Mouse (Mus musculus): ENCODE data around the gene Eid2. TPM values are rescaled to one million over a fixed set of nuclear protein-coding genes. Genes with fewer than 3 reads are reported as not detected.

Gene Eid2
- total RNA-seq, 2 experiments from 2014 or later = 17.1 to 17.2 TPM

DNA sequence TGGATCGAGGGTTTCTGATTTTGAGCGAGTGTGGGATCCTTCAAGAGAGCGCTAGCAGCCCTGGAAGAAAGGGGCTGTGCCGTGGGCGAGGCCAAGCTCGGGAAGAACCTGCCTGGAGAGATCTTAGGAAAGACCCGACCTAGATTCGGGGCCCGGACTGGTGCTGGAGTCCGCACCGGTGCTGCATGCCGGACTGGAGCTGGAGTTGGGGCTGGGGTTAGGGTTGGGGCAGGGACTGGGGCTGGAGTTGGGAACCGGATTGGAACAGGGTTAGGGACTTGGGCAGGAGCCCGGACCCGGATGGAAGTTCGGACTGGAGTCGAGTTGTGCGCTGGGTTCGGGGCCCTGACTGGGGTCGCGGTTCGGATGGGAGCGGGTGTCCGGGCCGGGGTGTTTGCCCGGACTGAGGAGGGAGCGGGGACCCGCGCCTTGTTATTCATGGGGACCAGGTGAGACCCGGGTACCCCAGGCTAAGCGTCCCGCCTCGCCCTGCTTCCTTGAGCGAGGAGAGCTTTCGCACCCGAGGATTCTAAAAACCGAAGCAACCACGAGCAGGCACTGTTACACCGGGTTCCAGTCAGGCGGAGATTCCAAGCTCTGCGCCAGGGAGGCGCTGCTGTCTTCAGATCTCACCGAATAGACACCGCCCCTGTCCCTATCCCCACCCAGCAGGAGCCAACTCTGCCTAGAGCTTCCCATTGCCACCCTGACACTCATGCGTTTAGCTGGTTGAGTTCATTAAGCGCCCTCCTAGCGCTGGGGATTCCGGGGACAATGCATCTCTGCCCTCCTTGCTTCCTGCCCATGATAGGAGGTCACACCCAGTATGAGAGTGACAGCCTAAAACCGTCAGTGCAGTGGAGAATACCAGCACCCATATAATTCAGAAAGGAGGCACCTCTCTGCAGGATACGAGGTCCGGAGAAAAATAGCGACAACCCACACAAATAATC, 23.2 kb downstream of the Eid2 start, which contains the start of gene Selenov:
TSS of gene Selenov (minus strand) at position 549 of the 953 bp plus-strand sequence.
- DNase-seq = peak in 1 of 2 experiments; percentile 27
- intact Hi-C loops (cut with DNase I) = no loop called here

DNA sequence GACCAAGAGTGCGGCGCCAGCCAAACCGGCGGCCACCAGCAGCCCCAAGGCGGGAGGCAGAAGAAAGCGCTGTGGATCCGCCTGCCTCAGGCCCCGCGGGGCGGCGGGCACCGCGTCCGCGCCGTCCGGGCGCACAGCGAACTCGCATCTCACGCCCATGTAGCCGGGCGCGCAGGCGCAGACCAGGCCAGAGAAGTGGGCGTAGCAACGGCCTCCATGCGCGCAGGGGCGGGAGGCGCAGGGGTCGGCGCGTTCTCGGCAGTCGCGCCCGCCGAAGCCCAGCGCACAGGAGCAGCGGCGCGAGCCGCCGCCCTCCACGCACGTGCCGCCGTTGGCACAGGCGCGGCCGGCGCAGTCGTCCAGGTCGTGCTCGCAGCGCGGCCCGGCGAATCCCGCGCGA, 26.8 kb downstream of the Eid2 start:
- peak; percentile 53 to 68 for DNase-seq
- intact Hi-C loops (cut with DNase I) = no loop called here

DNA sequence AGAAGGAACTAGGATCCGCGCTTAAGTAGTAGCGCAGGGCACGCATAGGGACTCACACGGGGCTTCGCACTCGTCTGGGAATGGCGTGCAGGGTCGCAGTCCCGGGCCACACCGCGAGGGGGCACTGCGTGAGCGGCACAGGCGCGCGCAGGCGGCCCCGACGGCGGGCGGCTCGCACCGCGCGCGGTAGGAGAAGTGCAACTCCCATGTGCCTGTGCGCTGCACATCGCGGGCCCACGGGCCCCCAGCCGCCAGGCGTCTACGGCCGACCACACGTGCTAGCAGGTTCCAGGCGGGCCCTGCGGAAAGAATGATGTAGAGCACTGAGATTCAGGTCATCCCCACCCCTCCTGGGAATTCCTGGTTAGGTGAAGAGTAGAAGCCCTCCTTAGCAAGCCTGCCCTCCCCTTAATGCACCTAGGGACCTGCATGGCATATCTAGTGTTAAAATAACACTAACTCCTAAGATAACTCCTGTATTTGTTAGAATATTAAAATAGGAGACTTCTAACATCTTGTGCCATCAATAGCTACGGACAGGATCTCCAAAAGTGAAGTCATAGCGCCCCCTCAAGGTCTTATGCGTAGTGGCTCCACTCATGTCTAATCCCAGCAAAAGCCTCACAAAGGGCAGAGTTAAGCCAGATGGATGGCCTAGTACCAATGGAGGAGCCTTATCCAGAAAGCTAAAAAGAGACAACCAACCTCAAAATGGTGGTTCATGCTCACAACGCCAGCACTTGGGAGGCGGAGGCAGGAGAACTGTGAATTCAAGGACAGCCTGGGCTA, 31.4 kb downstream of the Eid2 start:
- intact Hi-C loops (cut with DNase I) = loop anchor here (1.0 kb wide), 1 partner anchor 151 kb away; no protein-coding TSS in a partner anchor
- peak; percentile 29 to 64 for DNase-seq

DNA sequence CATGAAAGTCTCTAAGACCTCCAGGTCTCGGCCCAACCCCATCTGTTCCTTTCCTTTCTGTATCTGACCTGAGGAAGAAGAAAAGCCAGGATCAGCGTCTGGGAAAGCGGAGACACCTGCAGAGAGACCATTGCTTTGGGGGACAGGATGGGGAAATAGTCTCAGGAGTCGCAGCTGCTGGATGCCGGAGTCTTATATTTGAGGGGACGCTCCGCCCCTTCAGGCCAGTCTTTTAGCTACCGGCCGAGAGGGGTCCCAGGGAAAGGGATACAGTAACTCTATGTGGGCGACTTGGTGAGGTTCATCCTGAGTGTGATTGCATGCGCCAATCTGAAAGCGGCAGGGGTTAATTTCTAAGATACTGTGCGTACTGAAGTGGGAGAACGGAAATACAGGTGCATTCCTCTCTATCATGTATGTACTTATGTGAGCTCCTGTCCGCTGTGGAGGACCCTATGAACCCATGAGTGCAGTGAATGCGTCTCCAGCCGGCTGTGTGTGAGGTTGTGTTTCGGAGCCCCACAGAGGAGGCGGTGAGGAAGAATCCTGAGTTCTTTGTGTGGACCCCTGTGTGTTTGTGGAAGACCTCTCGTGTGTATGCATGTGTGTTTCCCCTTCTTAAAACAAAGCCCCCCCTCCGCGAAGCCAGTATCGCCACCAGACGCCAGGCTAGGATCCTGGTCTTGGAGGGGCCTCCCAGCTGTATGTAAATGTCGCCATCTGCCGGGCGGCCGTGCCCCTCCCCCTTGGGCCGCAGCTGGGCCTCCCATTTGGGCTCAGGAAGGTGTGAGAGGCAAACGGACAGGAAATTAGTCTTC, 34.1 kb downstream of the Eid2 start, which contains the start of gene Dll3:
TSS of gene Dll3 (minus strand) at position 623 of the 818 bp plus-strand sequence.
- intact Hi-C loops (cut with DNase I) = loop anchor here (2.0 to 5.0 kb wide), 2 partner anchors 23 to 90 kb away; no protein-coding TSS in a partner anchor

DNA sequence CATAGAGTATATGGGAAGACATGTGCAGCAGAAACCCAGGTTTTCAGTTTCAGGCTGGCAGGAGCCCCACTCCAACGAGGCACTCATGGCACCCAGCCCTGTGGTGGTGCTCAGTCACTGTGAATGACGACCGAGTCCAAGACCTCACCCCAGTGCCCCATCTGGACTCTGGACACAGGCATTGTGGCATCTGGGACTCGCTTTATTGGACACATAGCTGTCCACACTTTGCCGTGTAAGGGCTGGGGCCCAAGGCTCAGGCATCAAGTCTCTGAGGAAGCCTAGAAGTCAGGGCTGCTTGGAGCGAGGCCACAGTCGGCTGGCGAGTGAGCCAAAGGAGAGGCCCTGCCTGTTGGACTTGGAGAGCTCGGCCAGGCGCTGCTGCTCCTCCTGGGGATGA, 38.0 kb downstream of the Eid2 start:
- intact Hi-C loops (cut with DNase I) = no loop called here
- DNase-seq = no peak

More for the DNA sequence above, 34.1 kb downstream of the Eid2 start, which contains the start of gene Dll3:
- DNase-seq = peak; percentile 62 to 71

DNA sequence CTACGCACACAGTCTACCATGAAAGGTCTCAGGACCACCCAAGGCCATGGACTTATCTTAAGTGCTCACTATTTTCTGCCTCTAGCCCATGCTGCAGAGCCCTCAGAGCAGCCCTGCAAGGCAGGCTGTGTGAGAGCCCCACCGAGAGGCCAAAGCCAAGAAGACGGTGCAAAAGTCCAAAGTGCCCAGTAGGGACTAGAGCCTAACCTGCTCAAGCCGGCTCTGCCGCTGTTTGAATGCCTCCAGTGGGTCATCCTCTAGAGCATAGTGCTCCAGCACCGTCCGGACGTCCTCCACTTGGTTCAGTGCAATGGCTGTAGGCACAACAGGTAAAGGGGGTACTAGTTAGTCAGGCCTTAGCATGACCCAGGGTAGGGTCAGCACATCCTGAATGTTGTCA, 38.5 kb downstream of the Eid2 start:
- DNase-seq = no peak
- intact Hi-C loops (cut with DNase I) = no loop called here

DNA sequence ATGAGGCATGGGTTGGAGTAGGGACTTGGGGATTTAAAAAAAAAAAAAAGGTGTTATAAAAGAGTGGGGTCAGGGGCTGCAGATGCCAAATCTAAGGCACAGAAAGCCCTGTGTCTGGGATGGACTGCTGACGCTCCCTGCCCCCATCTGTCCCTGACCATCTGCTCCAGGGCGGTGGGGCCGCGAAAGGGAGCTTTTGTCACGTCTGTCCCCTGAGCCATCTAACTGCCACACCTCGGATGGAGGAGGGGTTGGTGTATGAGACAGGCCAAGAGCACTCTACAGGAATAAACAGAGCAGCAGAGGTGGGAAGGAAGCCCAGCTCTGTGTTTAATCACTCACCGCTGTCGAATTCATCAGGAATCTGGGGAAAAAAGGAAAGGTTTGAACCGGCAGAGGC, 42.1 kb downstream of the Eid2 start:
- DNase-seq = no peak
- intact Hi-C loops (cut with DNase I) = loop anchor here (5.0 kb wide), 1 partner anchor 257 kb away; the partner anchor contains the start of gene Psmc4

DNA sequence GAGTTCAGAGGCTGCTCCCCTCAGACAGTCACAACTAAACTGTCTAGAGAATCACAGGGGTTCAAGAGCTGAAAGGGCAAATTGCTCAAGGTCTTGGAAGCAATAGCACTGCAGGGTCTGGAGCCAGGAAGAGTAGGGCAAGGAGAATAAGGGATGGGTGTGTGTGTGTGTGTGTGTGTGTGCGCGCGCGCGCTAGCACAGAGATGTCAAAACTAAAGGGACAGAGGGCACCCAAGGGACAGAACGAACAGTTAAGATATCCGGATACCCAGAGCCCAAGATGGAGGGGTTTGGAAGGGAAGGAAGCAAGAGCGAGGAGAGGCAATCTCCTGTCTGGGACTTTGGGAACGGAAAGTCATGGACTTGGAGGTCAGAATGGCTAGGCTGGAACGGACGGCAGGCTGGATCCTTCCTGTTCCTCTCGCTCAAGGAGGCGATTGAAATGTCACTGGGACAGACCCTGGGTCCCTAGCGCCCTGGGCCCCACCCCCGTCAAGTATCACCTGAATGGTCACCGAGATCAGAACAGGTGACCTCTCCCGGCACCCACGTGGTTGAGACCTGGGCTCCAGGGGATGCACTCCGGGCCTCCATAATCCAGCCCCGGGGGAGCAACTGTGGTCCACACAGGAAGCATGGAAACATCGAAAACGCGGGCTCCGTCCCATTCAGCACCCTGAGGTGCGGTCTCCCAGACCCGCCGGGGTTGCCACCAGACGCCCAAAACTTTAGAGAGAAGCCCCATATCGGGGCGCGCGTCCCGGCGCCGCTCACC, 43.7 kb downstream of the Eid2 start:
- no peak for DNase-seq
- intact Hi-C loops (cut with DNase I) = loop anchor here (5.0 kb wide), 1 partner anchor 259 kb away; the partner anchor contains the start of gene Psmc4

DNA sequence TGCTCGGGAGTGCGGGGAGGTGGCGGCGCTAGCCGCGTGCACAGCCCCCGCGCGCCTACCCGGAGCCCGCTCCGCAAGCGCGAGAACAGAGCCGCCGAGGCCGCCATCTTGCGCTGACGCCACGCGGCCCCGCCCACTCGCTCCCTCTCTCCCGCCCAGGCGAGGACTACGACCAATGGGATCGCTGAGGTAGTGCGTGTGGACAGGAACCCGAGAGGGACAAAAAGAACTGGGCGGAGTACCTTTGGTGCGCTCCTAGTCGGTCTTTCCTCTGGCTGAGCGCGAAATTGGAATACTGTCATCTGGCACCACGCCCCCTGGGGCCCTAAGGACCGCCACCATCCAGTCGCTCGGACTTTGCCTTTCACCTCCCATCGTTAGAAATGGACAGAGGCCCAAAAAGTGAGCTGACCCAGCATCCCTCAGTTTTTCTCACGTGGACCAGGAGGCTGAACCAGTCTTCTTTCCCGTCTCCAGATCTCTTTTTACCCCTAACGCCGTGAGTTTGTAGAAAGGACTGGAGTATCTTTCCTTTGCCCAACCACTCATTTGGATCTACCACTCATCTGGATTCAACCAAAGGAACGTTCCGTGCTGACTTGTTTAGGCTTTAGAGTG, 44.4 kb downstream of the Eid2 start, which contains the start of gene Timm50:
TSS of gene Timm50 (minus strand) at position 147 of the 618 bp plus-strand sequence.
- intact Hi-C loops (cut with DNase I) = loop anchor here (5.0 kb wide), 1 partner anchor 260 kb away; the partner anchor contains the start of gene Psmc4
- peak; percentile 99 for DNase-seq

DNA sequence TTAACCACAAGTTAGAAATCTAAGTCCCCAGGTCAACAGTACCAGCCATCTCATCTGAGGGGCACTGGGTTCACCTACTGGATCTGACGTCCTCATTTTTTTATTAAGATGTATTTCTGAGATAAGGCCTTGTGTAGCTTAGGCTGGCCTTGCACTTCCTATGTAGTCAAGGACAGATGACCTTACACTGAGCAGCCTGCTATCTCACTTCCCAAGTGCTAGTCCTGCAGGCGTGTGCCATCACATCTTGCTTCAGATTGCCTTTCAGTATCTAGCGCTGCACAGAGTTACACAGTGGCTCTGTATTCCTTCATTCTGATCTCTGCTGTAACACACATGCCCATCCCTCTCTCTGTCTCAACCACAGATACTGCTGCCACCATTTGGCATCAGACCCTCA, 50.4 kb downstream of the Eid2 start:
- intact Hi-C loops (cut with DNase I) = no loop called here
- DNase-seq = no peak

DNA sequence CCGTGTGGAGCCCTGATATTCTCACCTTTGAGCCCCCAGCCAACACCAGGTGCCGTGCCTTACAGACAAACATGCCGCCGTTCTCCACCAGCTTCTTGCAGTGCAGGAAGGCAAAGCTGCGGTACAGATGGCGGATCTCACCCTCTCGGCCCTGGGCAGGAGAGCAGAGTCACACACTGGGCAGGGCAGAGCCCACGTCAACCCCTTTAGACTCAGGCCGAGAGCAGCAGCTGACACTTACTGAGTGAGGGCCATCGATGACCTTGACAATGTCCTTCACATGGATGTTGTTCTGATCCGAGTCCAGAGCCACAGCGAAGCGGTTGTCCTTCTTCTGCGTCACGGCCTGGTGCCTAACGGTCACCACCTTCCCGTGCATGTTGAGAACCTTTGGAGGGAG, 51.0 kb downstream of the Eid2 start:
- no peak for DNase-seq
- intact Hi-C loops (cut with DNase I) = no loop called here

Other genes starting within 250 kb of the Eid2 start
- gene Psmc4, start 217.8 kb upstream of the Eid2 start, total RNA-seq (2021) = 100 to 1,000 TPM; 120 to 121 TPM
- under 1 TPM in 1 of 2 experiments, not detected in 1; 0.07 TPM for gene Fcgbp, start 196.6 kb upstream of the Eid2 start, total RNA-seq (2021)
- not detected for gene 9530053A07Rik, start 138.4 kb upstream of the Eid2 start, total RNA-seq (2021)
- 10 to 100 TPM; 46.8 to 50.0 TPM for gene Fbl, start 98.2 kb upstream of the Eid2 start, total RNA-seq (2021)
- 10 to 100 TPM; 32.2 to 35.6 TPM for gene Dyrk1b, start 88.4 kb upstream of the Eid2 start, total RNA-seq (2021)
- 10 to 100 TPM; 10.9 to 11.1 TPM for gene Eid2b, start 9.9 kb downstream of the Eid2 start, total RNA-seq (2021)
- gene Selenov, start 23.3 kb downstream of the Eid2 start, total RNA-seq (2021) = not detected
- not detected for gene Dll3, start 34.4 kb downstream of the Eid2 start, total RNA-seq (2021)
- 10 to 100 TPM; 54.8 to 58.8 TPM for gene Timm50, start 44.2 kb downstream of the Eid2 start, total RNA-seq (2021)
- 10 to 100 TPM; 60.7 to 61.1 TPM for gene Supt5, start 70.9 kb downstream of the Eid2 start, total RNA-seq (2021)
- gene Rps16, start 82.8 kb downstream of the Eid2 start, total RNA-seq (2021) = 100 to 1,000 TPM; 768 to 852 TPM
- 10 to 100 TPM; 36.0 to 42.3 TPM for gene Plekhg2, start 104.7 kb downstream of the Eid2 start, total RNA-seq (2021)
- gene Zfp36, start 112.4 kb downstream of the Eid2 start, total RNA-seq (2021) = 10 to 100 TPM; 12.7 to 15.8 TPM
- gene Med29, start 124.8 kb downstream of the Eid2 start, total RNA-seq (2021) = 10 to 100 TPM; 20.7 to 22.6 TPM
- 10 to 100 TPM; 41.7 to 51.2 TPM for gene Paf1, start 125.1 kb downstream of the Eid2 start, total RNA-seq (2021)
- 1 to 10 TPM; 7.6 to 8.7 TPM for gene Gmfg, start 169.6 kb downstream of the Eid2 start, total RNA-seq (2021)
- 1 to 10 TPM; 2.0 to 2.7 TPM for gene Lrfn1, start 184.1 kb downstream of the Eid2 start, total RNA-seq (2021)
- gene Ifnl2, start 242.6 kb downstream of the Eid2 start, total RNA-seq (2021) = not detected